Mouse (Mus musculus) kidney, adult 9 months (tissue): Measurements from ENCODE around the gene Arl11.
A peak's percentile ranks its signal among the peaks of the same experiment; 100 is the strongest.

ENCODE experiments used
- DNase-seq: peaks from one replicate; pipeline ENCODE4 v3.0.0; 2022

The Arl11 gene

DNA sequence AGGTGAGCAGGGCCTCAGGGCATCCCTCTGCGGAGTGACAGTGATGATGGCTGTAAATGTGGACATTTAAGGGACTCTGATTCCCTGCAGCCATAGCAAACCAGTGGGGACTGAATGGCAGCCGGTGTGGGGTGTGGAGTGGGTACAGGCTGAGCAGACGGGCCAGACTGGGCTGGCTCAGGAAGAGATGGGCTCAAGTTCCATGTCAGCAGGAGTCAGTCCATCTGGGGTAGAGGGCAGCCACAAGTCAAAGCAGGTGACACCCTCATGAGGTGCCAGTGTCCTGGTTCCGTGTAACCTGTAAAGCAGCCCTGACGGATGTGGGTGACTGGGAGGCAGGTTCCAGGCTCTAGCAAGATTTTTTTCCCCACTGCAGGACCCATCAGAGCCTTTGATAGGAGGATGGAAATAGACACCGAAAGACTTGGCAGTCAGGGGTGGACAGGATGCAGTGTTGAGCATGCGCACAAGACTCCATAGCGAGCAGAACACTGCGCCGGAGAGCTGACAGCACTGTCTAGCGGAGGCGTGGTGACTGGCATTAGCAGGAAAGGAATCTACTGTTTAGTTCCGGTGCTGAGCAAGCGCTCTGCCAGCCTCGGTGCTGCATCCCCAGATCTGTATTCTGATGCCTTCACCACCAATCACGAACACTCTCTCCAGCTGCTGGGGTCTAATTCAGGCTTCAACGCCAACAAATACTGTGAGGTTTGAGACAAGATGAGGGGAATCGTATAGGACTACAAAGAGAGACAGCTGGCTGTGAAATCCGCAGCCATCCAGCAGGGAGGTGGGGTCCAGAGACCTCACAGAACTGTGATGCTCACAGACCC, 18.3 kb downstream of the Arl11 start:
- DNase-seq, result peak; percentile 47

GRCm38 (mm10) chr14:61330591-61330990, 21.0 kb downstream of the Arl11 start:
- no peak for DNase-seq

DNA sequence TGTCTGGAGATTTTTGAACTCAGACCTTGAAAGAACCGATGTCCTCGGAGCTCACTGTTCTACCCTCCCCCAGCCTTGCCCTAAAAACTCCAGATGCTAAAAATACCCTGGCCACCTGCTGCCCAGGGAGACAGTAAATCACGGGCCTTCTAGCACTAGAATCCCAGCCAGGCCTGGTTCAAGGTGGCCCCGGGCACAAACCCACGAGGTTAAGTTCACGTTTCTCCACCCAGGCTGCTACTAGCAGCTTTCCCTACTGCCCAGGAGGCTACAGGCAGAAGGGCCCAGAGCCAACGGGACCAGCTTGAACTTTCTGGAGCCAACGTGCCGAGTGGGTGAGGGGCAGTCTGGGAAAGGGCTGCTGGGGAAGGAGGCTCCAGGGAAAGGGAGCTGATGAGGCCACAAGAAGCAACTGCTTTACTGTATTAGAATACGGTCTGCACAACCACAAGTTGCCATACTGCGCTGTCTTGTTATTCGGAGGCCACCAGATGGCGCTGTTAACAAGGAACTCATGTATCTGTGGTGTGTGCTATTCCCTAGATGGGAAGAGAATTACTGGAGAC, 21.5 kb downstream of the Arl11 start:
- peak; percentile 72 for DNase-seq

DNA sequence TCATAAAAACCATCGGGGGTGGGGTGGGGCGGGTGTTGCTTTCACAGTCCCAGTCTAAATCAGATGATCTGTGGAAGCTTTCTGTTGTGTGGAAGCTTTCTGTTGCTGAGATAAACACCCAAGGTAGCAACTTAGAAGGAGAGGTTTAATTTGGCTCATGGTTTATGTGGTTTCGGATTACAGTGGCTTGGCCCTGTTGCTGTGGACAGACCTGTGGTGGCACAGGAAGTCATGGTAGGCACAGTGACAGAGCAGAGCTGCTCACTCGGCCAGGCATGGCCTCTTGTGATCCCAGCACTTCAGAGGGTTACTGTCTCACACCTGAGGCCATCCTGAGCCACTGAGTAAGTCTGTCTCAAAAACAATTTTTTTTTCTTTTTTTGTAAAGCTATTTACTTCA, 29.8 kb downstream of the Arl11 start:
- DNase-seq, result no peak

DNA sequence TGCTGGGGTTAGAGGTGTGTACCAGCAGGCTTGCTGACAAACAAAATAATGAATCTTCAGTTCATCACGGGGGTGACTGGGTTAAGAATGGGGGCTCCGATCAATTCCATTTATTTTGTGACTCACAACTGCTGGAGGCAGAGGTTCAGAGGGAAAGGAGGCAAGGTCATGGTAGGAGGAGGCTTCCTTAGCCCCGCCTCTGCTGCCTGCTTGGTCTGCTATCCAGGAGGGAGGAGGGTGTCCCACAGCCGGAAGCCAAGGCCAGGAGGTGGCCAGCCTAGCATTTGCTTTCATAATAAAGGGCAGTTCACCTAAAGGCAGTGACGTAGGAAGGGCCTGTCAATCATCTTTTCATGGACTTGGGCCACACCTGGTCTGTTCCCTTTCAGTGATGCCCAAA, 35.0 kb downstream of the Arl11 start:
- no peak for DNase-seq

DNA sequence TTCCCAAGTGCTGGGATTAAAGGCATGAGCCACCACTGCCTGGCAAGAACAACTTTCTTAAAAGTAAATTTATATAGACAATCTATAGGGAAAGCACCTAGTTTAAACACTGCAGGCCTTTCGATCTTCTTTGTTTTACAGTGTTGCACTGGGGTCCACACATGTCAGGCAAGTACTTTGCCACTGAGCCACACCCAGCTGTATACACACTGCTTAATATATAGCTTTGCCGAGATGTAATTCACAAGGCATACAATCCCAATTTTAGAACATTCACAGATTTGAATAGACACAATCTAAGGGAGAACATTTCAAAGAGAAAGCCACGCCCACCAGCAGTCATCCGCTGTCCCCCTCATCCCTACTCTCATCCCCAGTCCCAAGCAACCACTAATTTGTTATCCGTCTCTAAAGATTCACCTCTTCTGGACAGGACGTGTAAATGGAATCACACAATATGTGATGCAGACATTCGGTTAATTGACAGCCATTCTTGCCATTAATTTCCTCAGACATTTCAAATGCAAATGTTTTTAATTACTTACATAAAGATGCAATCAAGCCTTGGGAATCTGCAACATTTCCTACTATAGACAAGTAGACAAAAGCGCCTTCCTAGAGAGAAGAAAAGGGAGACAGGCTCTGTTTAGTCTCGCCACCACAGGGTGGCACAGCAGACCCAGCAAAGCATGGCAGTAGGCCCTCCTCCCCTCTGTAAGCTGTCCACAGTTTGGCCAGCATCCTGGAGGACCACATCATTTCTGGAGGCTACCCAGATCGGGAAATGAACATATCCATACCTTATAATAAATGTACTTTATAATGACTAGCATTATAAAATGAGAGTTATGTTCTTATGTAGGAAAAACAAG, 37.5 kb downstream of the Arl11 start:
- DNase-seq, result no peak

DNA sequence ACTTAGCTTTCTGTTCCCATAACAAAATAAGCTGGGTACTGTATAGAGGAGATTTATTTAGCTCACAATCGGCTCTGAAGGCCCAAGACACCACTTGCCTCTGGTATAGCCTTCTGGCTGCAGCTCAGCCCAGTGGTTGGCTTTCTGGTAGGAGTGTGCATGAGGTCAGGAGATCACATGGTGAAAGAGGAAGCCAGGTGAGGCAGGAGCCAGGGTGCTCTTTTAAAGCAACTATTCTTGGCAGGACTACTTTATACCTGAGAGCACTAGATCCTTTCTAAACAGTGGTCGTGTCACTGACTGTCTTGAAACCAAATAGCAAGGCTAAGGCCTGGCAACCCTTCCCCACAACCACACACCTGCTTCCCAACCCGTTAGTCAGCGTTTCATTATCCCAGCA, 40.3 kb downstream of the Arl11 start:
- DNase-seq, result no peak

DNA sequence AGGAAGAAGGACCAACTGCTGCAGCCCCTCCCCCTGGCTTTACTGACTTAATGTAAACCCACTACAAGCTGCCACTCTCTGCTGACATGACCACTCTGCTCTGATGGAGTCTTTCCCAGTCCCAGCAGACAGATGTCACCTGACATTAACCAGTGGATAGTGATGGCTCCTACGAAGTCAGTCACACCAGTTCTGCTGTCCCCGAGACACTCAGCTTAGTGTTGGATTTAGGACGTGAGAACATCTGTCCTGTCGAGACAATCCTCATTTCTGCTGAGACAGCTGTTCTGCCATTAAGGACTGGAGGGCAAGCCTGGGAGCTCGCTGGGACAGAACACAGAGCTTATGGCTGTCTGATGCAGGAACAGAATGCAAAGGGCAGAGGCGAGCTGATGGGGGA, 41.3 kb downstream of the Arl11 start:
- no peak for DNase-seq

DNA sequence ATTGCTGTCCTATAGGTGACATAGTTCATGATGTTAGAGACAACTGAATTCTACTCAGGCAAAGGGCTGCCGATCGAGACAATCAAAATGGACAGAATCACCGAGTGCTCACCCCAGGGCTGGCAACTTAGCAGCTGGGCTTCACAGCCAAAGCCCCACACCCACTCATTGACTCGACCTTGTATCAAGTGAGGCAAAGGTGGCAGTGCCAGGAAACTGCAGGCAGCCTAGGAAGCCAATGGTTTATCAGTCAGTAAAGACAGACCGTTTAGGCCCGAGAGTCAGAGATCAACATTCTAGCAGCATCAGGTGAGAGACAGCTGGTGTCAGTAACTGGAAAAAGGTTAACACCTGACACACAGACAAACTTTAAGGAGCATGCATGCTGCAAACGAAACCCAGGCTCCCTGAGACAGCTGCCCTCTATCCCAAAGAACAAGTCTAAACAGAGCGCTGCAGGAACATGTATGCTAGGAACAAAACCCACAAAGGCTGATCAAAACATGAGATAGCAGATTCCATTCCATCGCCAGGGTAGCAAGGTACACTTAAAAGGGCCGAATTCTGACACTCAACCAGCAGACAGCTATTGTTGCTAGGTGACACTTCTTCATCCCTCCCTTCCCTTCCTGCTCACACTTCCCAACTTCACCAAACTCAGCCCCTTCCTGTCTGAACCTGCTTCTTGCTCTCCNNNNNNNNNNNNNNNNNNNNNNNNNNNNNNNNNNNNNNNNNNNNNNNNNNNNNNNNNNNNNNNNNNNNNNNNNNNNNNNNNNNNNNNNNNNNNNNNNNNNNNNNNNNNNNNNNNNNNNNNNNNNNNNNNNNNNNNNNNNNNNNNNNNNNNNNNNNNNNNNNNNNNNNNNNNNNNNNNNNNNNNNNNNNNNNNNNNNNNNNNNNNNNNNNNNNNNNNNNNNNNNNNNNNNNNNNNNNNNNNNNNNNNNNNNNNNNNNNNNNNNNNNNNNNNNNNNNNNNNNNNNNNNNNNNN, 45.0 kb downstream of the Arl11 start:
- DNase-seq, result no peak

DNA sequence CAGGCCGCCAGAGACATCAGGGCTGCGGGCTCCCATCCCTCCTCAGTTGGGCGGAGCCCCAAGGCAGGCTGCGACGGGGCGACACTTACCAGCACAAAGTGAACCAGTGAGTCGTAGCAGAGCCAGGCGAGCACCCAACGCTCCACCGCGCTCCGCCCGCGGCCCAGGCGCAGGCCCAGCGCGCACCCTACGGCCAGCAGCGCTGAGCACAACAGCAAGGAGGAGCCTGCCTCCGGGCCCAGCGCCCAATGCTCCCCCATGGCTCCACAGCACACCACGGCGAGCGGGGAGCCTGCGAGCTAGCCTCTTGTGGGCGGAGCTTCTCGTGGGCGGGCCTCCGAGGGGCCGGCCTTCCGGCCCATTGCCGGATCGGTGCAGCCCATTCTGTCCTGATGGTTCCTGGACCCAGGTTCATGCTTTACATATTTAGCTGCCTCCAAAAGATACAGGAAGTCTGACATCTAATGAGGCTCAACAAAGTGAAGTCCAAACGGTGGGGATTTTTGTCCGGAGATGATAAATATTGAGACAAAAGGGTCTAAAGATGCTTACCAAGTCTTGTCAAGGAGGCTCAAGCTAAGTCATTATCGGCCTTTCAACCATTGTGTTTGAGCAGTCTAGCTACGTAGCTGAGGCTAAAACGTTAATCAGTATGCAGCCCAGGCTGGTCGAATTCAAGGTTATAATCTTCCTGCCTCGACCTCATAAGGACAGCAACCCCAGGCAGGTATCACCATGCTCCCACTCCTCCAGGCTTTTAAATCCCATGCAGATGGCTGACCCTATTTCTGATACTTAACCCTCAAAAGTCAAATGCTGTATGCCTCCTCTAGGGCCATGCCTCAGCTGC, 50.8 kb downstream of the Arl11 start, which contains the start of gene Ebpl:
TSS of gene Ebpl (minus strand) at position 309 of the 850 bp plus-strand sequence.
- DNase-seq, result peak; percentile 94

- DNase-seq, result peak; percentile 59
These were observed 51.5 kb downstream of the Arl11 start for GRCm38 (mm10) chr14:61360981-61361511.
